Mouse (Mus musculus) adrenal gland, adult 8-10 months (tissue): ENCODE results near the gene Scgb1b24. TPM values are rescaled to one million over a fixed set of nuclear protein-coding genes. Genes with fewer than 3 reads are reported as not detected.

Source experiments
- DNase-seq: peaks from one replicate; pipeline ENCODE4 v3.0.0; 2022
- total RNA-seq, 4 experiments: library from RNA; stranded (reverse); gene quantifications; 2 replicates each; pipeline ENCODE4 v1.2.4; 2022

Gene Scgb1b24
- not detected for total RNA-seq

- no peak for DNase-seq
These were observed at the start of gene Scgb1b24 for GRCm38 (mm10) chr7:33743499-33743898. TSS of gene Scgb1b24 (plus strand) at chr7:33743799.

DNA sequence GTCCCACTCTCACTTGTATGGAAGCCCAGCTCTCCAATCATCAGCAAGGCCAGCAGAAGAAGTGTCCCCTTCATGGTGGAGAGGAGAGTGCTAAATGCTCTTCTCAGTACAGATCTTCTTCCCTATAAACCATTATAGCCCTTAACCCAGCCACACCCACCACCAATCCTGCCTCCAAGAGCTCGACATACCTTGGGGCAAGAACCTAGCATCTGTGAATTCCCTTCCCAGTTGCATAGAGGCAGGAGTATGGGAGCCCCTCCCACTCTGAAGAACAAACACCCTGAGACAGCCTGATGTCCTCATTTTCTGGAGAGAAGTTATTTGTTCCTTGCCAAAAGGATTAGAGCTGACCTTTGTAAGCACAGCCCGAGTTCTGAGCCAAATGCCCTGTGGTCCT lies 4.4 kb upstream of the Scgb1b24 start, which contains the start of gene Scgb2b24:
Scgb2b24 (minus strand) TSS at position 101 of the 400 bp plus-strand sequence.
- no peak for DNase-seq

Other genes with a start within 250 kb of the Scgb1b24 start
- gene Scgb2b21, start 223.3 kb upstream of the Scgb1b24 start, total RNA-seq = not detected
- gene Scgb2b24, start 4.5 kb upstream of the Scgb1b24 start, total RNA-seq = not detected
- gene Scgb2b26, start 201.2 kb downstream of the Scgb1b24 start, total RNA-seq = not detected